Mouse (Mus musculus) ES-Bruce4 (cell line): Measurements from ENCODE around the gene Gm21797.
"Not testable (repeated sequence)": the region's sequence is repeated elsewhere in the genome, so short reads cannot be mapped to it uniquely, and the experiment has no call there.

Experiments used
- CTCF ChIP-seq: IDR thresholded peaks from one replicate; pipeline ENCODE4 v1.8.1; 2011; ENCODE audit warnings: low read depth, low read length
- POLR2A ChIP-seq: IDR thresholded peaks from one replicate; pipeline ENCODE4 v1.8.1; 2011; ENCODE audit warnings: low read length; ENCODE audit not compliant: insufficient read depth

GRCm38 (mm10) chrY:40775665-40776064 lies at the start of gene Gm21797:
- not testable (repeated sequence) for TF ChIP-seq POLR2A, CTCF
